Mouse (Mus musculus) midbrain, embryonic 13.5 days (tissue): ENCODE data around the gene Taf5. TPM values are rescaled to one million over a fixed set of nuclear protein-coding genes. Genes with fewer than 3 reads are reported as not detected.

ENCODE experiments used
- ATAC-seq: fragments of 200-750 bp; cut with Nextera tagmentation; 2 replicates; pipeline ENCODE4 v1.8.0; 2017; ENCODE audit warnings: mild to moderate bottlenecking, moderate TSS enrichment, moderate library complexity
- H3K27ac ChIP-seq: fragments of 300-500 bp; sonication (generic); 2 replicates; pipeline ENCODE4 v1.5.1; 2015; ENCODE audit warnings: inconsistent platforms, mild to moderate bottlenecking, moderate library complexity
- H3K27me3 ChIP-seq: fragments of 300-500 bp; sonication (generic); 2 replicates; pipeline ENCODE4 v1.6.1; 2015; ENCODE audit warnings: mild to moderate bottlenecking, inconsistent platforms
- H3K36me3 ChIP-seq: fragments of 300-500 bp; sonication (generic); 2 replicates; pipeline ENCODE4 v1.6.1; 2015; ENCODE audit warnings: mild to moderate bottlenecking, inconsistent platforms
- H3K4me1 ChIP-seq: fragments of 300-500 bp; sonication (generic); replicated peaks from 2 replicates; pipeline ENCODE4 v1.6.1; 2015; ENCODE audit warnings: inconsistent platforms
- H3K4me2 ChIP-seq: fragments of 300-500 bp; sonication (generic); replicated peaks from 2 replicates; pipeline ENCODE4 v1.6.1; 2015; ENCODE audit warnings: moderate library complexity, mild to moderate bottlenecking, inconsistent platforms
- H3K4me3 ChIP-seq: fragments of 300-500 bp; sonication (generic); replicated peaks from 2 replicates; pipeline ENCODE4 v1.5.1; 2015; ENCODE audit warnings: mild to moderate bottlenecking, inconsistent platforms
- H3K9ac ChIP-seq: fragments of 300-500 bp; sonication (generic); replicated peaks from 2 replicates; pipeline ENCODE4 v1.6.1; 2015; ENCODE audit warnings: mild to moderate bottlenecking, inconsistent platforms
- H3K9me3 ChIP-seq: fragments of 300-500 bp; sonication (generic); 2 replicates; pipeline ENCODE4 v1.6.1; 2016; ENCODE audit warnings: mild to moderate bottlenecking, inconsistent platforms
- WGBS: fragments of 180-500 bp; shearing (Covaris S2); methylation state at CpG from one replicate; pipeline ENCODE4 v1.1.7; 2015; 5-methylcytosine and 5-hydroxymethylcytosine counted together
- polyA plus RNA-seq: library from polyadenylated mRNA; unstranded; fragments of >200 nt; fragmentation: Nextera tagmentation; extraction: Ambion mirVana; gene quantifications from 2 replicates; pipeline ENCODE4 v1.2.1, GENCODE M21; 2015

Taf5 gene
- polyA plus RNA-seq: 6.9 and 8.0 TPM in 2 replicates

- Histone ChIP-seq H3K9ac (peak within 1 kb of the TSS; percentile 92), H3K4me1 (peaks cover 13% of the 10 kb centered on the region), H3K9me3 (no peaks in the 10 kb centered on the region), H3K27ac (peak within 1 kb of the TSS; percentile 89), H3K36me3 (peaks cover 14% of the 10 kb centered on the region), H3K27me3 (no peaks in the 10 kb centered on the region), H3K4me2 (peak within 1 kb of the TSS; percentile 58), H3K4me3 (peak within 1 kb of the TSS; percentile 92)
- WGBS: 11% methylated on average over 49 of the region's 49 CpGs
- ATAC-seq: peak; percentile 78
These were observed at the start of gene Taf5 for GRCm38 (mm10) chr19:47067096-47067882. Gene Taf5, plus strand, starts transcription at chr19:47067746.

GRCm38 (mm10) chr19:47017831-47018230 lies 49.7 kb upstream of the Taf5 start:
- H3K4me3 ChIP-seq: peak overlapping the region; percentile 86
- peaks cover 31% of the 10 kb centered on the region for H3K27me3 ChIP-seq
- no peaks in the 10 kb centered on the region for H3K9me3 ChIP-seq
- 7% methylated on average over 3 of the region's 3 CpGs for WGBS
- H3K4me1 ChIP-seq: peaks cover 24% of the 10 kb centered on the region
- no peak for ATAC-seq
- peak overlapping the region; percentile 78 for H3K4me2 ChIP-seq
- peak overlapping the region; percentile 83 for H3K9ac ChIP-seq
- peaks cover 26% of the 10 kb centered on the region for H3K36me3 ChIP-seq
- H3K27ac ChIP-seq: peak overlapping the region; percentile 92

- Histone ChIP-seq H3K9ac (peak overlapping the region; percentile 83), H3K36me3 (peaks cover 31% of the 10 kb centered on the region), H3K4me2 (peak overlapping the region; percentile 78), H3K27me3 (peaks cover 26% of the 10 kb centered on the region), H3K4me1 (peaks cover 24% of the 10 kb centered on the region), H3K27ac (peak overlapping the region; percentile 92), H3K4me3 (peak overlapping the region; percentile 86), H3K9me3 (no peaks in the 10 kb centered on the region)
- WGBS: 16% methylated on average over 2 of the region's 2 CpGs
- ATAC-seq: no peak
These were observed 49.2 kb upstream of the Taf5 start for GRCm38 (mm10) chr19:47018330-47018729.

- peak overlapping the region; percentile 86 for H3K4me3 ChIP-seq
- WGBS: 15% methylated on average over 6 of the region's 6 CpGs
- peak overlapping the region; percentile 78 for H3K4me2 ChIP-seq
- peaks cover 40% of the 10 kb centered on the region for H3K36me3 ChIP-seq
- H3K9me3 ChIP-seq: no peaks in the 10 kb centered on the region
- H3K4me1 ChIP-seq: peaks cover 24% of the 10 kb centered on the region
- peak; percentile 54 for ATAC-seq
- peaks cover 20% of the 10 kb centered on the region for H3K27me3 ChIP-seq
- H3K27ac ChIP-seq: peak overlapping the region; percentile 92
- peak overlapping the region; percentile 83 for H3K9ac ChIP-seq
These were observed 48.2 kb upstream of the Taf5 start for GRCm38 (mm10) chr19:47019326-47019725.

- H3K9me3 ChIP-seq: no peaks in the 10 kb centered on the region
- H3K9ac ChIP-seq: no peak overlapping the region
- peaks cover 69% of the 10 kb centered on the region for H3K36me3 ChIP-seq
- H3K27ac ChIP-seq: no peak overlapping the region
- no peak overlapping the region for H3K4me3 ChIP-seq
- H3K4me2 ChIP-seq: no peak overlapping the region
- peaks cover 20% of the 10 kb centered on the region for H3K4me1 ChIP-seq
- H3K27me3 ChIP-seq: no peaks in the 10 kb centered on the region
- no peak for ATAC-seq
- 93% methylated on average over 4 of the region's 4 CpGs for WGBS
These were observed 44.8 kb upstream of the Taf5 start for GRCm38 (mm10) chr19:47022709-47023108.

- Histone ChIP-seq H3K4me1 (peaks cover 20% of the 10 kb centered on the region), H3K9me3 (no peaks in the 10 kb centered on the region), H3K27me3 (no peaks in the 10 kb centered on the region), H3K4me3 (no peak overlapping the region), H3K27ac (no peak overlapping the region), H3K4me2 (no peak overlapping the region), H3K9ac (no peak overlapping the region), H3K36me3 (peaks cover 72% of the 10 kb centered on the region)
- WGBS: 91% methylated on average over 13 of the region's 13 CpGs
- ATAC-seq: no peak
These were observed 44.0 kb upstream of the Taf5 start for GRCm38 (mm10) chr19:47023546-47023945.

- Histone ChIP-seq H3K9ac (no peak overlapping the region), H3K4me1 (peaks cover 11% of the 10 kb centered on the region), H3K4me2 (no peak overlapping the region), H3K36me3 (peaks cover 72% of the 10 kb centered on the region), H3K4me3 (no peak overlapping the region), H3K27ac (no peak overlapping the region), H3K9me3 (no peaks in the 10 kb centered on the region), H3K27me3 (no peaks in the 10 kb centered on the region)
- 87% methylated on average over 10 of the region's 10 CpGs for WGBS
- ATAC-seq: no peak
These were observed 42.6 kb upstream of the Taf5 start for GRCm38 (mm10) chr19:47024954-47025353.

- H3K9me3 ChIP-seq: no peaks in the 10 kb centered on the region
- peaks cover 59% of the 10 kb centered on the region for H3K36me3 ChIP-seq
- no peak overlapping the region for H3K4me3 ChIP-seq
- H3K27ac ChIP-seq: no peak overlapping the region
- 0 out of 2 replicates have a peak, but pooled peaks cover 5% of the 10 kb centered on the region for H3K4me1 ChIP-seq
- ATAC-seq: no peak
- 87% methylated on average over 4 of the region's 4 CpGs for WGBS
- H3K27me3 ChIP-seq: no peaks in the 10 kb centered on the region
- H3K9ac ChIP-seq: no peak overlapping the region
- no peak overlapping the region for H3K4me2 ChIP-seq
These were observed 41.0 kb upstream of the Taf5 start for GRCm38 (mm10) chr19:47026513-47026912.

- no peak overlapping the region for H3K4me3 ChIP-seq
- 49% methylated on average over 9 of the region's 9 CpGs for WGBS
- H3K27ac ChIP-seq: peak overlapping the region; percentile 79
- no peak overlapping the region for H3K4me2 ChIP-seq
- H3K27me3 ChIP-seq: no peaks in the 10 kb centered on the region
- H3K4me1 ChIP-seq: 0 out of 2 replicates have a peak, but pooled peaks cover 5% of the 10 kb centered on the region
- no peaks in the 10 kb centered on the region for H3K9me3 ChIP-seq
- no peak for ATAC-seq
- peaks cover 45% of the 10 kb centered on the region for H3K36me3 ChIP-seq
- no peak overlapping the region for H3K9ac ChIP-seq
These were observed 37.8 kb upstream of the Taf5 start for GRCm38 (mm10) chr19:47029796-47030195.

- H3K9me3 ChIP-seq: no peaks in the 10 kb centered on the region
- H3K4me1 ChIP-seq: 0 out of 2 replicates have a peak, but pooled peaks cover 5% of the 10 kb centered on the region
- H3K9ac ChIP-seq: no peak overlapping the region
- no peak overlapping the region for H3K4me2 ChIP-seq
- H3K27me3 ChIP-seq: no peaks in the 10 kb centered on the region
- H3K36me3 ChIP-seq: peaks cover 40% of the 10 kb centered on the region
- no peak for ATAC-seq
- no peak overlapping the region for H3K27ac ChIP-seq
- no peak overlapping the region for H3K4me3 ChIP-seq
- WGBS: 95% methylated on average over 6 of the region's 6 CpGs
These were observed 35.8 kb upstream of the Taf5 start for GRCm38 (mm10) chr19:47031770-47032169.

GRCm38 (mm10) chr19:47034916-47035315 lies 32.6 kb upstream of the Taf5 start:
- Histone ChIP-seq H3K4me3 (no peak overlapping the region), H3K9ac (no peak overlapping the region), H3K4me2 (no peak overlapping the region), H3K27me3 (no peaks in the 10 kb centered on the region), H3K27ac (no peak overlapping the region), H3K9me3 (no peaks in the 10 kb centered on the region), H3K36me3 (peaks cover 56% of the 10 kb centered on the region), H3K4me1 (0 out of 2 replicates have a peak, but pooled peaks cover 2% of the 10 kb centered on the region)
- no peak for ATAC-seq
- 94% methylated on average over 4 of the region's 4 CpGs for WGBS

- H3K27ac ChIP-seq: no peak overlapping the region
- no peak overlapping the region for H3K9ac ChIP-seq
- no peaks in the 10 kb centered on the region for H3K9me3 ChIP-seq
- 91% methylated on average over 3 of the region's 3 CpGs for WGBS
- H3K4me3 ChIP-seq: no peak overlapping the region
- peaks cover 71% of the 10 kb centered on the region for H3K36me3 ChIP-seq
- no peak overlapping the region for H3K4me2 ChIP-seq
- H3K4me1 ChIP-seq: no peaks in the 10 kb centered on the region
- ATAC-seq: no peak
- no peaks in the 10 kb centered on the region for H3K27me3 ChIP-seq
These were observed 30.9 kb upstream of the Taf5 start for GRCm38 (mm10) chr19:47036596-47036995.
